Mouse (Mus musculus): ENCODE results near the gene Atcay. TPM values are rescaled to one million over a fixed set of nuclear protein-coding genes. Genes with fewer than 3 reads are reported as not detected.
"Not testable (repeated sequence)": the region's sequence is repeated elsewhere in the genome, so short reads cannot be mapped to it uniquely, and the experiment has no call there.

Gene Atcay
- polyA plus RNA-seq, 1 experiment, result 0.39 TPM

DNA sequence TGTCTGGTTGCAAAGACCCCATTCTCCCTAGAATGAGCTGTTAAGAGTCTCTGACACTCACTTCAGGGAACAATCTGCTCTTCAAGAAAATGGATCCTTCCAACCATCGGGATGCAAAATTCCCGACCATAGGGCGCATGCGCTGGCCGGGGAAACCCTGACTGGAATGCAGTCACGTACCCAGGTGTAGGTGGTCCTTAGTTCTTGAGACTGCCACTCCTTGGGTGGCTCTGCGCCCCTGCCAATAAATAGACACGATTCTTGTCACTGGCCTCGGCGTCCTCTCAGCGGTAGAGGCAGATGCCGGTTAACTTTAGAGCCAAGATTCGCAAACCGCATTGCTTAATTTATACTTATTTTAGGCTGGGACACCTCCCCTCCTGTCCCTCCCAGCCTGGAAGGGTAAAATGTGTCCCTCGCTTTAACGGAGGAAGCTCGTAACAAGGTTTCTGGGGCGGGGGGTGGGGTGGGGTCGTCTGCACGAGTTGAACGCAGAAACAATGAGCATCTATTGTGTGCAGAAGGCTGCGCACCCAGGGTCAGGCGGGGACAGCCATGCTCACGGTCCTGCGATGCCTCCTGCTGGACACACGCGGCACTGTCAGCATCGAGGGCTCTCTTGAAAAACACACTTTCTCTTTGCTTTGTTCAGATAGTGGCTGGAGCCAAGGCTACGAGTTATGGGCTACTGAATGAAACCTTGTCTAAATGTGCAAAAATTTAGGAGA is 55.9 kb downstream of the Atcay start:
- peak overlapping the region; percentile 83; the same call in 1 of the 2 replicates for H3K27ac ChIP-seq (ENCODE audit: insufficient read depth, low read depth, low read length)
- H3K4me3 ChIP-seq (ENCODE audit: insufficient read depth, low read depth, low read length), result peak overlapping the region; percentile 25; the same call in 1 of the 2 replicates
- H3K4me1 ChIP-seq (ENCODE audit: control insufficient read depth, insufficient read depth, low read length), result peaks cover 16% of the 10 kb centered on the region; the same call in 1 of the 2 replicates
- peak; percentile 97 for TF ChIP-seq CTCF (conservative IDR thresholded peaks at IDR 0.05; ENCODE audit: insufficient read depth, insufficient read length, low read depth, low read length)
- TF ChIP-seq POLR2A (IDR thresholded peaks at IDR 0.05; ENCODE audit: low read depth, low read length), result no peak
- 5% methylated on average over 29 of the region's 29 CpGs for WGBS
- H3K27me3 ChIP-seq (replicated peaks; ENCODE audit: control insufficient read depth, insufficient read depth, low read length), result no peaks in the 10 kb centered on the region
- DNase-seq, result peak; percentile 91
- peaks cover 7% of the 10 kb centered on the region for H3K36me3 ChIP-seq (ENCODE audit: control insufficient read depth, insufficient read depth, low read length)

DNA sequence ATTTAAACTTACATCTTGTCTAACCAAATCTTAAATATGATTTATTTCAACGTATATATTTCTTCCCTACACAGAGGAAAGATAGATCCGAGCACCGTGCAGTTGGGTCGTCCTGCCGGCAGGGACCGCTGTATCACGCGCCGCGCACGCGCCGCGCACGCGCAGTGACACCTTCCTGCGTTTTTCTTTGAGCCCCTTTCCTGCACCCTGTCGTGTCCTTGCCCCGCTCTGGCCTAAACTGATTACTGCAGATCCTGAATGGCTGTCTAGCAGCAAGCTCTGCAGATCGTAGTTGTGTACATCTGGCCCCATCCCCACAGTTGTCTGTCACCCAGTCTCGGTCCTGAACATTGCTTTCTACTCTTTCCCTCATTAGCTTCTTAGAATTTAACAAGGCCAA is 57.5 kb downstream of the Atcay start:
- H3K4me3 ChIP-seq (ENCODE audit: insufficient read depth, low read depth, low read length), result peak overlapping the region; percentile 22; the same call in 1 of the 2 replicates

DNA sequence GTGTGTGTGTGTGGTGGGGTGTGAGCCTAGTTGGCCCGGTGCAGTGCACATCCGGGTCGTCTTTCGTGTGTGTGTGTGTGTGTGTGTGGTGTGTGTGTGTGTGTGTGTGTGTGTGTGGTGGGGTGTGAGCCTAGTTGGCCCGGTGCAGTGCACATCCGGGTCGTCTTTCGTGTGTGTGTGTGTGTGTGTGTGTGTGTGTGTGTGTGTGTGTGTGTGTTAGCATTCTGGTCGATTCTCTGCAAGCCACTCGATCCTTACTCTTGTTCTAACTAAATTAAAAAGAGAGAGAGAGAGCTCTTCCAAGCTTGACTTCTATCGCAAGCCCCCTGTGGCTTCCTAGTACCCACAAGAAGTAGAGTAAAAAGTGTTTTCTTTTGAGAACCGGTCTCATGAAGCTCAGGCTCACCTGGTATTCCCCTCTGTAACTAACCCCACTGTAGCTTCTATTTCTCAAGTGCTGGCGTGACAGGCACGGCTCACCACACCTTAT is 61.2 kb downstream of the Atcay start:
- DNase-seq; H3K4me3 ChIP-seq (ENCODE audit: insufficient read depth, low read depth, low read length): not testable (repeated sequence)
- 17% methylated on average over 8 of the region's 14 CpGs for WGBS

More for the DNA sequence above, 57.5 kb downstream of the Atcay start:
- H3K27ac ChIP-seq (ENCODE audit: insufficient read depth, low read depth, low read length), result peak overlapping the region; percentile 86
- TF ChIP-seq CTCF (conservative IDR thresholded peaks at IDR 0.05; ENCODE audit: insufficient read depth, insufficient read length, low read depth, low read length) (peak; percentile 81), POLR2A (IDR thresholded peaks at IDR 0.05; ENCODE audit: low read depth, low read length) (no peak)
- 5% methylated on average over 21 of the region's 21 CpGs for WGBS
- peak; percentile 86 for DNase-seq
- no peaks in the 10 kb centered on the region for H3K27me3 ChIP-seq (replicated peaks; ENCODE audit: control insufficient read depth, insufficient read depth, low read length)
- peaks cover 21% of the 10 kb centered on the region; the same call in 1 of the 2 replicates for H3K4me1 ChIP-seq (ENCODE audit: control insufficient read depth, insufficient read depth, low read length)
- no peaks in the 10 kb centered on the region for H3K36me3 ChIP-seq (ENCODE audit: control insufficient read depth, insufficient read depth, low read length)

DNA sequence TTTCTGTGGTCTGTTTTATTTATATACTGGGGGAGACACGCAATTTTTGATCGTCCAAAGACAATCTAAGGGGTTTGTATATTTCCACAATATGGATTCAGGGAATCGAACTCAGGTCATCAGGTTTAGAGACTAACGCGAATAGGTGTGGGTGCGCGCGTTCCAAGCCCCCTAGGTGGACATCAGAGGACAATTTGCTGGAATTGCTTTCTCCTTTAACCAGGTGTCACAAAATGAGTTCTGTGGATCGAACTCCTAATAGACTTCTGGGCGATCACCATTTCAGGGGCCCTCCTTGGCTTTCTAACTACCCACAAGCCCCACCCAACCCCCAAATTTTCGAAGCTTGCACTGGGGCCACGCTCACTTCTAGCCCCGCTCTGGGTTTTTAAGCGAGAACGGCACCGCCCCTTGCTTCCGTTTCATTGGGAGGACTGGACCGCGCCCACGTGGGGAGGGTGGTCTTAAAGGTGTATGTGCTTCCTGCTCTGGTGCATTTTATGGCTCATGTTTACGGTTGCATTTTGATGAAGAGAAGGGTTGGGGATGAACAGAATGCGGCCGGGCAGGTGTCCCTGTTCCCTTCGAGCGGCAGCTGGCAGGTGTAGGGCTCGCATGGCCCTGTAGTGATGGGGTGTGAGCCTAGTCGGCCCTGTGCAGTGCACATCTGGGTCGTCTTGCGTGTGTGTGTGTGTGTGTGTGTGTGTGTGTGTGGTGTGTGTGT is 62.0 kb downstream of the Atcay start:
- WGBS, result 1% methylated on average over 29 of the region's 29 CpGs
- peaks cover 20% of the 10 kb centered on the region; the same call in 1 of the 2 replicates for H3K4me1 ChIP-seq (ENCODE audit: control insufficient read depth, insufficient read depth, low read length)
- TF ChIP-seq CTCF (conservative IDR thresholded peaks at IDR 0.05; ENCODE audit: insufficient read depth, insufficient read length, low read depth, low read length) (no peak), POLR2A (IDR thresholded peaks at IDR 0.05; ENCODE audit: low read depth, low read length) (no peak)
- H3K36me3 ChIP-seq (ENCODE audit: control insufficient read depth, insufficient read depth, low read length), result no peaks in the 10 kb centered on the region
- H3K27ac ChIP-seq (ENCODE audit: insufficient read depth, low read depth, low read length), result peak overlapping the region; percentile 96
- H3K4me3 ChIP-seq (ENCODE audit: insufficient read depth, low read depth, low read length), result peak overlapping the region; percentile 82
- DNase-seq, result peak; percentile 94
- no peaks in the 10 kb centered on the region for H3K27me3 ChIP-seq (replicated peaks; ENCODE audit: control insufficient read depth, insufficient read depth, low read length)

More for the DNA sequence above, 61.2 kb downstream of the Atcay start:
- peaks cover 20% of the 10 kb centered on the region; the same call in 1 of the 2 replicates for H3K4me1 ChIP-seq (ENCODE audit: control insufficient read depth, insufficient read depth, low read length)
- H3K27me3 ChIP-seq (replicated peaks; ENCODE audit: control insufficient read depth, insufficient read depth, low read length); H3K36me3 ChIP-seq (ENCODE audit: control insufficient read depth, insufficient read depth, low read length): not testable (repeated sequence)
- 0 out of 2 replicates have a peak overlapping the region, but pooled peaks have one; percentile 31 for H3K27ac ChIP-seq (ENCODE audit: insufficient read depth, low read depth, low read length)

DNA sequence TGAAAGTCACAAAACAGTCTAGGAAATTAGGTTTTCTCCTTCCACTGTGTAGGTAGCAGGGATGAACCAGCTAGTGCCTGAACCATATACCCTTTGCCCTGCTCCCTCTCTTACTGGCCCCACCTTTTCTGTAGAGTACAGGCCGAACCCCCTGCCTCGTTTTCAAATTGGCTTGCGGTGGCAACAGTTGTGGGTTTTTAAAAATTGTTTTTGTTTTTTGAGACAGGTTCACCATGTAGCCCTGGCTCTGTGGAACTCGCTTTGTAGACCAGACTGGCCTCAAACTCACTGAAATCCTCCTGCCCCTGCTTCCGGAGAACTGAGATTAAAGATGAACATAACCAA is 62.6 kb downstream of the Atcay start:
- DNase-seq, result no peak
- Histone ChIP-seq H3K4me3 (ENCODE audit: insufficient read depth, low read depth, low read length) (peak overlapping the region; percentile 36), H3K27ac (ENCODE audit: insufficient read depth, low read depth, low read length) (peak overlapping the region; percentile 29), H3K4me1 (ENCODE audit: control insufficient read depth, insufficient read depth, low read length) (peaks cover 15% of the 10 kb centered on the region; the same call in 1 of the 2 replicates), H3K27me3 (replicated peaks; ENCODE audit: control insufficient read depth, insufficient read depth, low read length) (no peaks in the 10 kb centered on the region), H3K36me3 (ENCODE audit: control insufficient read depth, insufficient read depth, low read length) (no peaks in the 10 kb centered on the region)
- 4% methylated on average over 5 of the region's 5 CpGs for WGBS
- TF ChIP-seq CTCF (conservative IDR thresholded peaks at IDR 0.05; ENCODE audit: insufficient read depth, insufficient read length, low read depth, low read length) (no peak), POLR2A (IDR thresholded peaks at IDR 0.05; ENCODE audit: low read depth, low read length) (no peak)

DNA sequence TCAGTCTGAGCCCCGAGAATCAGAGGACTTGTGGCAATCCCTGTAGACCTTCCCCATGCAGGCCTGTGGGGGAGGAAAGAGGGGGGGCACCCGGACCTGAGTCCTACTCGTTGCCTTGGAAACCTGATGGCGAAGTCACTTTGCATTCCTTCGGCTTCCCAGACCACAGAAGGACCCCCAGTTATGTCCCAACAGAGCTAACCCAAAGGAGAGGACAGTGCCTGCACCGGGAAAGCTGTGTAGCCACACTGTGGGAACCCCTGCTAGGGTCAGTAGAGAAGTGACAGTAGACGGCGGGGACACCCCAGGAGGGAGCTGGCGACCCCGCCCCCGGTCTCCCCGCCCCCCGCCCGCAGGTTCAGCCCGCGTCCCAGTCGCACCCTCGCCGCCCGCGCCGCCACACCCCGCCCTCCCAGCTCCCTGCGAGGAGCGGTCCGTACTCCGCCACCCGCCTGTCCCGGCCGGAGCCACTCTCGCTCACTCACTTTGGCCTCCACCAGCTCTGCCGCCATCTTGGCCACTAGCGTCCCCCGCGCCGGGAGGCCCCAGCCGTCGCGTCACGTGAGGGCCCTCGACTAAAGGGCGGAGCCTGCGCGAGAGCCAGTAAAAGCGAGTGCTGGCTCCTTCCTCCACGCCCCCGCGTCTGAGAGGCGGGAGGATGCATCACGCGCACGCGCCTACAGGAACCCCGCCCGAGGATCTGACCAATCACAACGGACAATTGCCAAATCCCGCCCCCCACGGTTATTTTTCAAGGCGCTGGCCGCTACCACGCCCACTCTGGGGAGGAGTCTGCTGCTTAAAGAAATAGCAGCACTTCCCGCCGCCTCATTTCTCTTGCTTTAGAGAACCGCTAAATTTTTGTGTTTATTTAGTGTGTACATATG is 63.2 kb downstream of the Atcay start, which contains the start of gene Pias4:
Gene Pias4, minus strand, starts transcription at position 724 of the 887 bp plus-strand sequence.
- peak within 1 kb of the TSS; percentile 29 for H3K27ac ChIP-seq (ENCODE audit: insufficient read depth, low read depth, low read length)
- WGBS, result under 1% methylated on average over 63 of the region's 64 CpGs
- DNase-seq, result peak; percentile 100
- TF ChIP-seq POLR2A (IDR thresholded peaks at IDR 0.05; ENCODE audit: low read depth, low read length) (peak; percentile 84), CTCF (conservative IDR thresholded peaks at IDR 0.05; ENCODE audit: insufficient read depth, insufficient read length, low read depth, low read length) (no peak)
- no peaks in the 10 kb centered on the region for H3K36me3 ChIP-seq (ENCODE audit: control insufficient read depth, insufficient read depth, low read length)
- H3K27me3 ChIP-seq (replicated peaks; ENCODE audit: control insufficient read depth, insufficient read depth, low read length), result no peaks in the 10 kb centered on the region
- H3K4me3 ChIP-seq (ENCODE audit: insufficient read depth, low read depth, low read length), result peak within 1 kb of the TSS; percentile 86
- H3K4me1 ChIP-seq (ENCODE audit: control insufficient read depth, insufficient read depth, low read length), result peaks cover 15% of the 10 kb centered on the region; the same call in 1 of the 2 replicates

Measured in kidney, adult 2 months (tissue).